Mouse (Mus musculus) brain, adult 2 months (tissue): ENCODE measurements around the gene Josd2.

Source experiments
- DNase-seq: peaks from one replicate; pipeline ENCODE4 v3.0.0; 2011; ENCODE audit warnings: low read depth, low spot score

Josd2 gene

GRCm38 (mm10) chr7:44467811-44468411 lies at the start of gene Josd2:
TSS of gene Josd2 (plus strand) at chr7:44467980.
- DNase-seq = peak; percentile 100

- no peak for DNase-seq
These were observed 40.1 kb upstream of the Josd2 start for GRCm38 (mm10) chr7:44427666-44428065.

DNA sequence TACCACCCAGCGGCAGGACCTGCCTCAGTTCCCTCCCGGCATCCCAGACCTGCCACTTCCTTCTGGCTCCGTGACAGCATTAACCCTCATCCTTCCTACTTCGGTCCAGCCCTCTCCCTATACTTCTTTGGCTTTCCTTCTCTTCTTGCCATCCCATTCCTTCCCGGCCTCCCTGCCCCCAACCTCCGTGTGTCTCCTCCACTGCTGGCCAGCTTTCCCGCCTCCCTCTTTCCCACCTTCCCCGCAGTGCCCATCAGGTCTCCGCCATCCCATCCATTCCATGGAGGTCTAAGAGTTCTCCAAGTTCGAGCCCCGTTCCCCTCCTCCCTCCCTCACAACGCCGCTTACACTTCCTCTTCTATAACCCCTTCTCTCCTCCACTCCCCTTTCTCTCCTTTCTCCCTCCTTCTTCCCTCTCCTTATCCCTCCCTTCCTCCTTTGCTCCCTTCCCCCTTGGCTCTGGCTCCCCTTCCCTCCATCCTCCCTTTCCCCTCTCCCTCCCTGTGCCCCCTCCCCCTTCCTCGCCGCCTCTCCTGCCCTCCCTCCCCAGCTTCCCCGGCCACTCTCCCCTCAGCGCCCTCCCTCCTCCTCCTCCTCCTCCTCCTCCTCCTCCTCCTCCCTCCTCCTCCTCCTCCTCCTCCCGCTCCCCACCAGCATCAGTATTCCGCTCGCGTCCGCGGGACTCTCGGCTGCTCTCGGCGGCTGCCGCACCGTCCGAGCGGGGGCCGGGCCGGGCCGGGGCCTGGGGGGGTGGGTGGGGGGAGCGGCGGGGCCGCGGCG lies 39.4 kb upstream of the Josd2 start:
- peak; percentile 77 for DNase-seq

GRCm38 (mm10) chr7:44428968-44429521 lies 38.7 kb upstream of the Josd2 start, which contains the start of gene Lrrc4b:
TSS of gene Lrrc4b (plus strand) at chr7:44429018.
- peak; percentile 89 for DNase-seq

GRCm38 (mm10) chr7:44429534-44430488 lies 38.0 kb upstream of the Josd2 start:
- peak; percentile 70 for DNase-seq

DNA sequence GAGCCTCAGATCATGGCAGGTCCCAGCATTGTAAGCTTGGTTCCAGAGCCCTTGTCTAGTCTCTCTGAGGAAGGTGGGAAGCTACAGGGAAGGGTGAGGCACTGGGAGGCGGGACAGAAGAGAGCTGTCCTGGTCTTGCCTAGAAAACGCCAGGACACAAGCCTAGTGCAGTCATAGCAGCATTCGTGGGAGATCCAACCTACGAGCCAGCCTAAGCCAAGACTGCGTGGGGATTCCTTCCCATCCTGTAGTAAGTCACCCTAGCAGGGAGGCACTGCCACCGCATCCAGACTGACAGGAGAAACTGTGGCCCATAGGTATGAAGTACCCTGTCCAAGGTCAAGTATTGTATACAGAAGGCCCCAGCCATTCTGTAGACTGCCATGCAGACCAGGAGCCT lies 35.2 kb upstream of the Josd2 start:
- DNase-seq = peak; percentile 63

GRCm38 (mm10) chr7:44433371-44433770 lies 34.4 kb upstream of the Josd2 start:
- DNase-seq = peak; percentile 76

- no peak for DNase-seq
These were observed 33.7 kb upstream of the Josd2 start for GRCm38 (mm10) chr7:44434089-44434488.

- peak; percentile 70 for DNase-seq
These were observed 32.0 kb upstream of the Josd2 start for GRCm38 (mm10) chr7:44435796-44436195.

GRCm38 (mm10) chr7:44436267-44436666 lies 31.5 kb upstream of the Josd2 start:
- DNase-seq = peak; percentile 62

GRCm38 (mm10) chr7:44437188-44437587 lies 30.6 kb upstream of the Josd2 start:
- no peak for DNase-seq

GRCm38 (mm10) chr7:44437933-44438332 lies 29.8 kb upstream of the Josd2 start:
- DNase-seq = peak; percentile 79

- DNase-seq = no peak
These were observed 28.1 kb upstream of the Josd2 start for GRCm38 (mm10) chr7:44439696-44440095.

GRCm38 (mm10) chr7:44440479-44440878 lies 27.3 kb upstream of the Josd2 start:
- DNase-seq = no peak

DNA sequence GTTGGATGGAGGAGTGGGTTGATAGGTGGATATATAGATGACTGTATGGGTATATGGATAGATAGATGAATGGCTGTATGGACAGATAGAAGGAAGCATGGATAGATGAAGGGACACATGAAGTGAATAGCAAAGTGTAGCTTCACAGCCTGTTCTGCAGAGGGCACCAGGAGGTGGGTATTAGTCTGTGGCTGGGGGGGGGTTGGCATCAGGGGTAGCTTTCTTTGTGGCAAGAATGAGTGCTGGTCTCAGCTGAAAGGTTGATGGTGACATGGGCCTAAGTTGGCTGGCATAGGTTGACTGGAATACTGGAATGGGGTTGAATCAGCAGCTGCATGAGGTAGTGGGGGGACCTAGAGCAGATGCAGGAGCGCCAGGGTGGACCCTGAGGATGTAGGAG lies 26.6 kb upstream of the Josd2 start:
- DNase-seq = peak; percentile 44

- DNase-seq = peak; percentile 94
These were observed 26.1 kb upstream of the Josd2 start for GRCm38 (mm10) chr7:44441648-44442109.

DNA sequence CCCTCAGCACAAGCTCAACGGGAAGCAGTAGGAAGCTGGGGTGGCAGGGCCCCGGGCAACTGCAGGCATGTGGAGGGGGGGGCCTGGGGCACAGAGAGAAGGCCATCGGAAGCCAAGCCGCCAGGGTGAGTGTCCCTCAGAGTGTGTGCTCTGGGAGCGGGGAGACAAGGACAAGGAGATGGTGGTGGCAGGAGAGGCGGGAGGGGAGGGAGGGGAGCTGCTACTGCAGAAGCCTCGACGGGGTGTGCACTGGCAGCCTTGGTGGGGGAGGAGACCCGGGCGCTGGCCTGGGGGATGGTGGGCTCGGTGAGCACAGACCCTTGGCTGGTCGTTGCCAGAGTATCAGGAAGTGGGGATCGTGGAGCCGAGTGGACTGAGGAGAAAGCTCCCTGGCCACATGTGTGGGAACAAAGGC lies 25.4 kb upstream of the Josd2 start:
- DNase-seq = peak; percentile 80

DNA sequence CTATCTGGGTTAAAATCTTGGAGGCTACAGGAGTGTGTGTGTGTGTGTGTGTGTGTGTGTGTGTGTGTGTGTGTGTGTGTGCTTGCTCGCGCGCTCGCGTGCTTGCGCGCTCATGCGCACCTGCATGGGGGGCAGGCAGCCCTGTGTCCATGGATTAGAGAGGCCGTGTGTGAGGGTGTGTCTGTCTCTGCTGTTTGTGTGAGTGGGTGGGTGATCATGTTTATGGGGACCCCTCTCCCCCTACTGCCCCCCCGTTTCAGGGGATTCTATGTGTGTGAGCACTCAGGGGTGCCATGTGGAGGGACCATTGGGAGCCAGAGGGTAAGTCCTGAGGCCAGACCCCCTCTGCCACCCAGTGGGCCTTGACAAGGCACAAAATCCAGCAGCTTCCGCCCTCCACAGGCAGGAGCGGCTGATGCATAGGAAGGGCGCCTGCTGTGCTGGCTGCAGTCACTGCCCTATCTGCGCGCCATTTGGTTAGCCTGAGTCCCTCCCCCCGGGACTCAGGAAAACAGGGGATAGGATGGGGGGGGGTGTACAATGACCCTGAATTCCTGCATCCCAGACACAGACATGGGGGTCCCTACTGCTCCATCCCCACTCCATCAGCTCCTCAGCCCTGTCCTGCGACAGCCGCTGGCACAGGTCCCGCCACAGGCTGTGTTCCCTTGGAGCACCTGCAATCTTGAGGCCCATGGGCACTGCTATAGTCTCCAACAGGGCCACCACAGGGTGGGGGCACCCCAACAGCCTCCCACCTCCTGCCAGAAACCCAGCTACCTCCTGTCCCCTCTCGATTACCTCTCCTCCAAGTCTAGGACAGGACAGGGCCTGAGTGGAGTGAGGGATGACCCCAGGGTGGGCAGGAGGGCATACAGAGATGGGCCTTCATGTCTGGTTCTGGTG lies 24.3 kb upstream of the Josd2 start:
- peak; percentile 92 for DNase-seq

- DNase-seq = peak; percentile 49
These were observed 22.8 kb upstream of the Josd2 start for GRCm38 (mm10) chr7:44444886-44445527.

DNA sequence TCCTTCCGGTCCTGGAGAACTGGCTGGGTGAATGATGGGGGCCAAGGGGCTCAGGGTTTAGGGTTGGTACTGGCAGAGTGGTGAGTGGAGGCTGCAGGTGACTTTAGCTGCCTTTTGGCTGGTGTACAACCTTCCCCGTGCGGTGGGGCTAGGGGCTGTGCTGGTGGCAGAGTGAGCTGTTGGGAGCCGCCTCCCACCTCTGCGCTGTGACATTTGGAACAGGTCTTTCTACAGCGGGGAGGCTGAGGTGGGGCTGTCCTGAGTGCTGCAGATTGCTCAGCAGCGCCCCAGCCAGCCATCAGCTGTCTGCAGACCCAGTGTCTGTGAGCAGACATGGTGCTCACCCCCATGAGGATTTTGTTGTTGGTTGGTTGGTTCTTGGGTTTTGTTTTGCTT lies 22.3 kb upstream of the Josd2 start:
- peak; percentile 79 for DNase-seq
